Mouse (Mus musculus) ES-Bruce4 (cell line): Measurements from ENCODE around the gene Hnrnpr.

Experiments used
- CTCF ChIP-seq: IDR thresholded peaks from one replicate; pipeline ENCODE4 v1.8.1; 2011; ENCODE audit warnings: low read depth, low read length
- EP300 ChIP-seq: IDR thresholded peaks from 2 replicates; pipeline ENCODE4 v1.6.1; 2011; ENCODE audit warnings: low read depth, low read length; ENCODE audit not compliant: insufficient read depth
- POLR2A ChIP-seq: IDR thresholded peaks from one replicate; pipeline ENCODE4 v1.8.1; 2011; ENCODE audit warnings: low read length; ENCODE audit not compliant: insufficient read depth

DNA sequence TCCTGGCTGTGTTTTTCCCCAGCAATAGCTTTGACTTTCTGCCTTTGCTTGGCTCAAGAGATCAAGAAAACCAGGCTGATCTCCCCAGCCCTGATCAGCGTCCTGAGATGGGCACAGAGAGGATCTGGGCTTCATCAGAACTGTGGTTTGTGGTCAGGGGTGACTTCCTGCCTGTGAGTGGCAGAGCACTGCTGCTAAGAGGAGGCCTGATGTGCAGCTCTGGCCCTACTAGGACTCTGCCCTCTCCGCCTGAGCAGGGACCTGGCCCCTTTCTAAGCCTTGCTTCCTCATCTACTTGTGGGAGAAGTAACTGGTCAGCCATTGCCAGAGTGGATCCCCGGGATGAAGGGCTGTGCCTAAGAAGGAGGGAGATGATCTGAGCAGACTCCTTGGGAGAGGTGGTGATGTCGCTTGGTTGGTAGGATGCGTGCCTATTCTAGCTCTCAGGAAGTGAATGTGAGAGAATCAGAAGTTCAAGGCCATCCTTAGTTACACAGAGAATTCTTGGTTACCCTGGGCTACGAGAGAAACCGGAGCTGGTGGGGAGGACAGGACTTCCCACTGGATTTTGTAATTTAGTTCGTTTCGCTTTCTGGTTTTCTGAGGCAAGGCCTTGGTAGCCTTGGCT lies 43.9 kb upstream of the Hnrnpr start:
- TF ChIP-seq POLR2A = no peak
- TF ChIP-seq CTCF = no peak
- no peak for TF ChIP-seq EP300
